Mouse (Mus musculus) layer of hippocampus, adult 18-20 months (tissue): ENCODE data around the gene Dbf4. TPM values are rescaled to one million over a fixed set of nuclear protein-coding genes. Genes with fewer than 3 reads are reported as not detected.
A peak's percentile ranks its signal among the peaks of the same experiment; 100 is the strongest.

ENCODE experiments used
- DNase-seq, 2 experiments: peaks; one replicate each; pipeline ENCODE4 v3.0.0; 2022; ENCODE audit warnings: low spot score in 2 of 2
- total RNA-seq, 2 experiments: library from RNA; stranded (reverse); gene quantifications; 2 replicates each; pipeline ENCODE4 v1.2.3; 2021

Gene Dbf4
- total RNA-seq, 2 experiments from 2014 or later = 1.1 to 1.4 TPM

- peak; percentile 21 to 64 for DNase-seq
Measured at GRCm38 (mm10) chr5:8366771-8367613, 55.5 kb downstream of the Dbf4 start.

DNA sequence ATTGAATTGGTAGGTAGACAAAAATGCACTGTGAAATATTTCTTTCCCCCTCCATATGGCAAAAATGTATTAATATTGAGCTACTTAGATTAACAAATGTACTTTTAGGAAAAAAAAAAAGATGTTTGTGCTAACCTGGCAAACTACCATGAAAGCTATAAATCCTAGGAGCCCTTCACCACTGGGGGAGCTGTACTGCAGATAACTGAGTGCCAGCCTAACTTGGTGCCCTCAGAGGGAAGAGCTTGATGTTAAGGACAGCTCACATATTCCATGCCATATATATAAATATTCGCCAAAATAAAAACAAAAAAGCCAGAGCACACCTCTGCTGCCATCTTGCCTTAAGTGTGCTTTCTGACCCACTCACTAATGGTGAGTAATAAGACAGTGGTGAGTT, 60.2 kb downstream of the Dbf4 start:
- DNase-seq = peak in 1 of 2 experiments; percentile 42

DNA sequence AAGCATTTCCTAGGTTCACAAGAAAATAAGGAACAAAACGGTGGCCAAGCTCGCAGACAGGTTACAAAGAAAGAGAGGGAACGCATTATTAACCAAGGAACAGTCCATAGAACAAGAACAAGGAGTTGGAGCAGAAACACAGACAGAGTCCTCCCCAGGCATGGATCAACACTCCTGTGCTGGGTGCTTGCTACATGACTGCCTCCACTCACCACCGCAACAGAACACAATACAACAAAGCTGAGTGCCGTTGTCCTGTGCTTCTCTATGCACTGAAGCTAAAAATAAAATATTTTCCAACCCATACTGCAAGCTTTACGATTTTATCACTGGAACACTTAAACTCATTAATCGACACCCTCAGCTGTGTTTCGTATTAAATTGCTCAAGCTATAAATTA, 64.8 kb downstream of the Dbf4 start:
- no peak for DNase-seq

GRCm38 (mm10) chr5:8356885-8357651, 65.4 kb downstream of the Dbf4 start:
- DNase-seq = no peak

- DNase-seq = no peak
Measured at GRCm38 (mm10) chr5:8356326-8356725, 66.2 kb downstream of the Dbf4 start.

- DNase-seq = no peak
Measured at GRCm38 (mm10) chr5:8349557-8349956, 73.0 kb downstream of the Dbf4 start.

Other genes with a start within 250 kb of the Dbf4 start
- 100 to 1,000 TPM; 156 to 160 TPM for gene Adam22, start 54.6 kb downstream of the Dbf4 start, total RNA-seq
- 10 to 100 TPM; 11.5 to 12.2 TPM for gene Slc25a40, start 134 bp upstream of the Dbf4 start, total RNA-seq
- gene Rundc3b, start 200.2 kb upstream of the Dbf4 start, total RNA-seq = 10 to 100 TPM; 30.8 to 31.7 TPM
- gene Abcb1a, start 237.4 kb upstream of the Dbf4 start, total RNA-seq = 10 to 100 TPM; 14.1 to 14.2 TPM